Mouse (Mus musculus): ENCODE measurements around the gene Clhc1.

GRCm38 (mm10) chr11:29547249-29547751 is 450 bp upstream of the Clhc1 start:
- no peak; the same call in 1 of the 2 replicates for TF ChIP-seq POLR2A (IDR thresholded peaks at IDR 0.05; ENCODE audit: low read depth, low read length)
- no peak for TF ChIP-seq CTCF (IDR thresholded peaks at IDR 0.05; ENCODE audit: borderline replicate concordance, insufficient read depth, low read length)
